Mouse (Mus musculus) heart, adult 2 months (tissue): ENCODE measurements at regions not wholly inside any gene's neighbourhood (a gene's known extent, or its start where the extent isn't known, plus 50 kb on each side); places are given as distances from the start of the nearest gene placed in this dataset.

Experiments
- DNase-seq, 2 experiments: peaks; one replicate each; pipeline ENCODE4 v3.0.0; 2021
- H3K27ac ChIP-seq: fragments of 200-600 bp; 2 replicates; pipeline ENCODE4 v1.8.1; 2022
- H3K27me3 ChIP-seq: fragments of 200-500 bp; 2 replicates; pipeline ENCODE4 v1.6.1; 2012; ENCODE audit warnings: mild to moderate bottlenecking, low read length, inconsistent platforms, mixed read lengths; ENCODE audit not compliant: control insufficient read depth, insufficient read depth
- H3K36me3 ChIP-seq: fragments of 200-500 bp; 2 replicates; pipeline ENCODE4 v1.6.1; 2012; ENCODE audit warnings: low read length, inconsistent platforms; ENCODE audit not compliant: control insufficient read depth, insufficient read depth
- H3K4me1 ChIP-seq: fragments of 200-500 bp; 2 replicates; pipeline ENCODE4 v1.6.1; 2011; ENCODE audit warnings: low read length; ENCODE audit not compliant: control insufficient read depth, insufficient read depth
- H3K4me3 ChIP-seq: fragments of 200-600 bp; 2 replicates; pipeline ENCODE4 v1.8.1; 2022
- H3K79me2 ChIP-seq: fragments of 200-500 bp; replicated peaks from 2 replicates; pipeline ENCODE4 v1.6.1; 2012; ENCODE audit warnings: mild to moderate bottlenecking, inconsistent platforms, low read length, moderate library complexity, mixed read lengths; ENCODE audit not compliant: control insufficient read depth, insufficient read depth
- H3K9ac ChIP-seq: fragments of 200-500 bp; 2 replicates; pipeline ENCODE4 v1.6.1; 2012; ENCODE audit warnings: low read depth, mild to moderate bottlenecking, control low read depth, inconsistent platforms, low read length, mixed read lengths
- CTCF ChIP-seq: fragments of 200-600 bp; IDR thresholded peaks from 2 replicates; pipeline ENCODE4 v1.8.1; 2022; ENCODE audit warnings: antibody characterized with exemption, mild to moderate bottlenecking, moderate library complexity
- EP300 ChIP-seq: fragments of 200-500 bp; IDR thresholded peaks from 2 replicates; pipeline ENCODE4 v1.6.1; 2011; ENCODE audit warnings: low read depth, low read length, control low read depth; ENCODE audit not compliant: insufficient read depth
- POLR2A ChIP-seq: fragments of 200-500 bp; IDR thresholded peaks from 2 replicates; pipeline ENCODE4 v1.6.1; 2011; ENCODE audit warnings: mild to moderate bottlenecking, low read depth, low read length, control low read depth; ENCODE audit not compliant: insufficient read depth
- WGBS: fragments of 180-500 bp; shearing (Covaris S2); methylation state at CpG from one replicate; pipeline ENCODE4 v1.1.7; 2018; 5-methylcytosine and 5-hydroxymethylcytosine counted together
- intact Hi-C: fragments of 180-260 bp; cut with DNase I; formaldehyde crosslinking; loops from one replicate; pipeline ENCODE4 v1.15.1; 2025

GRCm38 (mm10) chr6:50949361-50949760 is 295.1 kb upstream of the Npvf start:
- intact Hi-C loops, result no loop called here
- Histone ChIP-seq H3K36me3 (no peaks in the 10 kb centered on the region), H3K4me3 (no peak overlapping the region), H3K9ac (no peak overlapping the region), H3K27me3 (no peaks in the 10 kb centered on the region), H3K79me2 (no peaks in the 10 kb centered on the region), H3K27ac (no peak overlapping the region), H3K4me1 (no peaks in the 10 kb centered on the region)
- TF ChIP-seq POLR2A, result no peak
- TF ChIP-seq CTCF, result no peak
- TF ChIP-seq EP300, result no peak
- DNase-seq, result no peak
- 86% methylated on average over 5 of the region's 5 CpGs for WGBS

- intact Hi-C loops, result no loop called here
Observed at GRCm38 (mm10) chr6:50949883-50950583, 295.8 kb upstream of the Npvf start.

GRCm38 (mm10) chr6:50957328-50957900 is 303.2 kb upstream of the Npvf start:
- no peaks in the 10 kb centered on the region for H3K27me3 ChIP-seq
- intact Hi-C loops, result no loop called here
- H3K79me2 ChIP-seq, result no peaks in the 10 kb centered on the region
- no peaks in the 10 kb centered on the region for H3K36me3 ChIP-seq
- H3K4me3 ChIP-seq, result no peak overlapping the region
- DNase-seq, result no peak
- WGBS, result 92% methylated on average over 4 of the region's 4 CpGs
- H3K4me1 ChIP-seq, result no peaks in the 10 kb centered on the region
- no peak overlapping the region for H3K9ac ChIP-seq
- no peak overlapping the region for H3K27ac ChIP-seq
- no peak for TF ChIP-seq EP300
- TF ChIP-seq POLR2A, result no peak

More at GRCm38 (mm10) chr6:50949883-50950583, 295.8 kb upstream of the Npvf start:
- 86% methylated on average over 11 of the region's 11 CpGs for WGBS
- H3K36me3 ChIP-seq, result no peaks in the 10 kb centered on the region
- H3K27me3 ChIP-seq, result no peaks in the 10 kb centered on the region
- no peaks in the 10 kb centered on the region for H3K79me2 ChIP-seq
- no peak for DNase-seq
- no peak overlapping the region for H3K9ac ChIP-seq
- H3K27ac ChIP-seq, result no peak overlapping the region
- no peak for TF ChIP-seq EP300
- H3K4me1 ChIP-seq, result no peaks in the 10 kb centered on the region
- H3K4me3 ChIP-seq, result no peak overlapping the region

GRCm38 (mm10) chr6:50960341-50960740 is 306.1 kb upstream of the Npvf start:
- H3K79me2 ChIP-seq, result no peaks in the 10 kb centered on the region
- DNase-seq, result no peak
- no peak overlapping the region for H3K4me3 ChIP-seq
- H3K36me3 ChIP-seq, result no peaks in the 10 kb centered on the region
- no peak for TF ChIP-seq CTCF
- no peak for TF ChIP-seq POLR2A
- TF ChIP-seq EP300, result no peak
- WGBS, result 42% methylated on average over 5 of the region's 5 CpGs
- intact Hi-C loops, result no loop called here
- no peak overlapping the region for H3K9ac ChIP-seq
- H3K4me1 ChIP-seq, result no peaks in the 10 kb centered on the region
- no peaks in the 10 kb centered on the region for H3K27me3 ChIP-seq
- no peak overlapping the region for H3K27ac ChIP-seq

GRCm38 (mm10) chr6:50961592-50961991 is 307.4 kb upstream of the Npvf start:
- TF ChIP-seq EP300, result no peak
- TF ChIP-seq CTCF, result no peak
- TF ChIP-seq POLR2A, result no peak
- 70% methylated on average over 6 of the region's 6 CpGs for WGBS
- H3K36me3 ChIP-seq, result no peaks in the 10 kb centered on the region

GRCm38 (mm10) chr6:50968546-50968945 is 314.3 kb upstream of the Npvf start:
- intact Hi-C loops, result loop anchor here (2.0 kb wide), 1 partner anchor 24 kb away; no protein-coding TSS in a partner anchor
- no peak for DNase-seq
- WGBS, result 91% methylated on average over 5 of the region's 5 CpGs
- Histone ChIP-seq H3K36me3 (no peaks in the 10 kb centered on the region), H3K27me3 (no peaks in the 10 kb centered on the region), H3K9ac (no peak overlapping the region), H3K79me2 (no peaks in the 10 kb centered on the region), H3K4me3 (no peak overlapping the region), H3K4me1 (peaks cover 6% of the 10 kb centered on the region), H3K27ac (no peak overlapping the region)
- no peak for TF ChIP-seq POLR2A

More at GRCm38 (mm10) chr6:50961592-50961991, 307.4 kb upstream of the Npvf start:
- Histone ChIP-seq H3K79me2 (no peaks in the 10 kb centered on the region), H3K4me1 (no peaks in the 10 kb centered on the region), H3K9ac (no peak overlapping the region), H3K27me3 (no peaks in the 10 kb centered on the region), H3K4me3 (no peak overlapping the region), H3K27ac (no peak overlapping the region)
- intact Hi-C loops, result no loop called here
- DNase-seq, result no peak
